Mouse (Mus musculus): ENCODE measurements around the gene Frem1. TPM values are rescaled to one million over a fixed set of nuclear protein-coding genes. Genes with fewer than 3 reads are reported as not detected.

Gene Frem1
- 1 to 10 TPM; 1.9 to 3.7 (median 2.8) TPM for total RNA-seq (2022)

DNA sequence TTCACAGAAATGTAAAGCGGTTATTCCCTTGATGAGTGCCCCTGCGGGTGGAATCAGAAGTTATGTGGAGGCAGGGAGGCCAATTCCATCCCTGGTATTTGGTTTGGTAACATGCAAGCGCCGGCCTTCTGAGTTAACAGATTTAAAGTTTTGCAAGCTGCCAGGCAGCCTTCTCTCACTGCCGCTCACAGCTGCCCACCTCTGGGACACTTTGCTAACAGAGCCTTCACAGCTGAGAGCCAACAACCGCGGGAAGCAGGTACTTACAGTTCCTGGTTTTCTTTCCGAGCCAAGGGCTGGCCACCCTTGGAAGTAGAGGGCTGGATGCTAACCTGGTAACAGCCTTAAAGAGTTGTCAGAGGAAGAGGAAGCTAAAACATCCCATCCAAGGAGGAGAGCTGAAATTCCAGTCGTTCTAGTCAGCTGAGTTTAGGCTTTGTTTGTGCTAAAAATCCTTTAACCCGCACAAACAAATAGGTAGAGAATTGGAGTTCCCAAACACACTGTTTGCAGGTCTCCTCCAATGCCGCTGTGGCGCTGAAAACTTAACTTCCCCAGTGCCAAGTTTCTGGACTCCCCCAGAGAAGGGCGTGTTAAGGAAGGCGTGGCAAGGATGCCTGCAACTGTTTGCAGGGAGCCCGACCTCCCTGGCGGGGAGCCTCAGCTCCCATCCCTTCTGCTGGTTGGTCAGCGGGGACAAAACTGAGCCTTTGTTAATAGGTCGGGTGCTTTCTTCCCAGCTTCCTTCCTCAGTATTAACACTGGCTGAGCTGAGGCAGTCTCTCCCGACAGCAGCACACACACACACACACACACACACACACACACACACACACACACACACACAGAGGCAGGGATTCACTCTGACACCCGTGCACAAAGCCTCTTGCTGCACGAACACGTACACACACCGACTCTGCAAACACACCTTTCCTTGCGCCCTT, at the start of gene Frem1:
Gene Frem1 (minus strand): TSS at position 706 of the 944 bp plus-strand sequence.
- DNase-seq (ENCODE audit: low spot score in 2 of 2) = peak in 1 of 2 experiments; percentile 5

DNA sequence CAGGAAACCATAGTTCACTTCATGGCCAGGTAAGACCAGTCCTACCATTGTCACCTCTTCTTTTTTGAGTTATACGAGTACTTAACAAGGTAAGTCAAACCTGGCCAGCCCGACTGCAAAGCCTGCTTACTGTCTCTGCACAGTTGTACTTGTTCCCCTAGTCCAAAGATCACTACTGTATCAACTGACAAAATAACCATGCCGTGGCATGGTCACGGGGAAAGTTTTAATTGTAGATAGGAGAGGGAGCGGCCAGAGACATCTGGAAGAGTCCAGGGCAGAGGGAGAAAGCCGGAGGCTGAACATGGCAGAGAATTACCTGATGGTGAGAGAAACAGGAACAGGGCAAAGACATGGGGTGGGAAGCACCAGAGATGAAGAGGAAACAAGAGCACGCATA, 46.9 kb upstream of the Frem1 start:
- no peak for DNase-seq (ENCODE audit: low spot score in 2 of 2)

DNA sequence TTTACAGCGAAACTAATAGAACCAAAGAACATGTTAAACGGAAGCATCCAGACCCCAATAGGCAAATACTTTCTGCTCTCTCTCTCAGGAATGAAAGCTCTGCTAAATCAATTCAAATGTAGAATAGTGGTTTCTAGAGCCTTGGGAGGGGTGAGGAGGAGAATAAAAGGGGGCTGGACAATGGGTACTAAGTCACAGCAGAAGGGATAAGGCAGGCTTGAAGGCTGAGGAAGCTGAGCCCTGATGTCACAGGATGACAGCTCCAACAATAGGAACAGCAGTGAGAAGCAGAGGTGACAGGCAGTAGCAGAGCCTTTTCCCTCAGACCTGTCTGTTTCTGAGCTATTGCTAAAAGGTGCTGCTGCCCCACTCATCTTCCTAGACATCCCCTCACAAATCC, 41.8 kb upstream of the Frem1 start:
- no peak for DNase-seq (ENCODE audit: low spot score in 2 of 2)

DNA sequence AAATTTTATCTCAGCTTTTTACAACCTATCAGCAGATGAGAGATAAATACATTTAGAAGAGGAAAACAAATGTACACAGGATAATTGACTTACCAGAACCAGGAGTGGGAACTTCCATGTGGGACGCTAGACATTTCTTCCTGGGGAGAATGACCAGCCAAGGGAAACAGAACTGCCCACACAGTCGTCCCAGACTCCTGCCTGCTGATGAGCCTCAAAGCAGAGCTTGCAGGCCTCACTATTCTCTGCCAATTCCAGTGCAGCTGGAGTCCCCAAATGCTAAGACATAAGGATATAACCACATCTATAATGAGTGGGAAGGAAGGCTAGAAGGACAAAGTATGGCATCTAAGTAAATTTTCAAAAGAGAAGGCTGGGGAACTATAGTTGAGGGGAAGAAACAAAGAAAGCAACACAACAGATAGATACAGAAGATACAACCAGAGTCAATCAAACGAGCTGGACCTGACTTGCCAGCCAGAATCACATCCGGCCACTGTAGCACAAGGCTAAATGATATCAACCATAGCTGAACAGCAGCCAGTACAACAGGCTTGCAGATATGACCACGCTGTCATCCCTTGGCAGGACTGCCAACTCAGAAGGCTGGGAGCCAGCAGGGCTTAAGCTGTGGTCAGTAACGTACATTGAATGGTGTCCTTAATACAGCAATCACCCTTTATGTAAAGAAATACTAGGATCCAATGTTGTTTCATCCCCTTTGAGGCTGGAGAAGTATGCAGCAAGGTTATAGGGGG, 38.7 kb upstream of the Frem1 start:
- DNase-seq (ENCODE audit: low spot score in 2 of 2) = no peak

DNA sequence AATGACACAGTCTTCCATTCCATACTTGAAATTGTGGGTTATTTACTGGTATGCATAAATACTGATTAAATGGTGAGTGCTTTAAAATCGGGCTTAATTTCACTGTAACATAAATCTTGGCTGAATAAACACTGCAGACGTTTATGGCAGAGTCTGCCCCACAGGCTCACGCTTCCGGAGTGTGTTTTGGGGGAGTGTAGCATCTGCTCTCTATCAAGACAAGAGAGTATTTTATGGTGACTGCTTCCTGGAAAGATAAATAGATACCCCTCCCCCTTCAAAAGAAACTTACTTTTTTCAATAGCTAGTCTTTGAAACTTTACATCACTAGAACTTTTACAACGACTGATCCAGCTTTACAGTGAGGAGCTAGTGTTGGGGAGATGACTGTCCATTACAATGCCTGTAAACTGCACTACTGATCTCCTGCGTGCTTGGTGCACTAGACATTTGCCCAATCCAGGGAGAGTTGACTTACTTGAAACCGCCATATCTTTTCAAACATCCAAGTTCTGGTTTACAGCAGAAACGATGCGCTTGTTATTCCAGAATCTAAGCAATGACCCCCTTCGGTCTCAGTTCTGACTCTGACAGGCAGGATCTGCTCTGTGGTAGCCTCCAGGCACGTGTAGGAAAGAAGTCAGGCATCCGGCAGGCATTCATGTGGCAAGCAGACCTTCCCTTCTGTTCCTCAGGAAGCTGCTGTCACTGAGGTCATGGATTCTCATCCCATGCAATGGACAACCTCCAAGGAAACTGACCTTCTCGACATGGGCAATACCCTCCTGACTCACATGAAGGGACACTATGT, 28.4 kb upstream of the Frem1 start:
- DNase-seq (ENCODE audit: low spot score in 2 of 2) = no peak

DNA sequence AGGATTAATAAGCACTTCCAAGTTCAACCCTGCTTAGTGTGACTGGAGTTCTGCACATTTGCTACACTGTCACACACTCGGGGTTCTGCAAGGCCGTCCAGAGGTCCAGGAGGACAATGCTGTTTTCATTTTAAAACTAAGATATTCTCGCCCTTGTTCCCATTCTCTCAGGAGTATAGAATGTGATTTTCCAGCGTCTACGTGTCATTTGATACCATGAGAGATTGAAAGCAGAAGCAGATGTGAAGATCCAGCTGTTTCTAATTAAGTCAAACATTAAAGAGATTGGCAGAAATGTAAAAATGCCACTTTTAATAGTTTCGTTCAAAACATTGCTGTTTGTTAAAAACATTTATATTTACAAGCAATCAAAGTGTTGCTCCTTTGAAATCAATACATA, 12.1 kb upstream of the Frem1 start:
- DNase-seq (ENCODE audit: low spot score in 2 of 2) = no peak

DNA sequence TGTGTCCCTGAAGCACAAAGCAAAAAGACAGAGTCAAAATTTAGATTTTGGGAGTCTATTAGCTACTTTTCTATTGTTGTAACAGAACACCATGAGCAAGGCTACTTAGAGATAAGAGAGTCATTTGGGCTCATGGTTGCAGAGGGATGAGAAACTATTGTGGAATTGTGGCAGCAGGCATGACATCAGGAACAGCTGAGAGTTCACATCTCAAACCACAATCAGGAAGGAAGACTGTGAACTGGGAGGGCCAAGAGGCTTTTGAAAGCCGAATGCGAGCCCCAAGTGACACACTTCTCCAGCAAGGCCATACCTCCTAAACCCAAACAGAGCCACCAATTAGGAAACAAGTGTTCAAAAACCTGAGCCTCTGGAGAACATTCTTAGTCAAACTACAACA, 9.4 kb upstream of the Frem1 start:
- DNase-seq (ENCODE audit: low spot score in 2 of 2) = no peak

DNA sequence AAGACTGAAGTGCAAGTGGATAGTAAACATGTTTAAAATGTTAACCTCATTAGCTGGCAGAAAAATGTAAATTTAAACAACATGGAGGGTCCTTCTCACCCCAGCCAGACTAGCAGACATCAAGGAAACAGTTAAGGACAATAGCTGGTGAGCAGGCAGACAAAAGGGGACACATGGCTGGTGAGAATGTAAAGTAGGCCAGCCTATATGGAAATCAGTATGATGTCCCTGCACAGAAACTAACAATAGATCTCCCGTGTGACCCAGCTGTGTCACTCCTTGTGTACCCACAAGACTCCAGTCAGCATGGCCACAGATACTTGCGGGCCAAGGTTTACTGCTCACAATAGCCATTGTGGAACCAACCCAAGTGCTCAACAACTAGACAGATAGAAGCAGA, 6.5 kb upstream of the Frem1 start:
- no peak for DNase-seq (ENCODE audit: low spot score in 2 of 2)

DNA sequence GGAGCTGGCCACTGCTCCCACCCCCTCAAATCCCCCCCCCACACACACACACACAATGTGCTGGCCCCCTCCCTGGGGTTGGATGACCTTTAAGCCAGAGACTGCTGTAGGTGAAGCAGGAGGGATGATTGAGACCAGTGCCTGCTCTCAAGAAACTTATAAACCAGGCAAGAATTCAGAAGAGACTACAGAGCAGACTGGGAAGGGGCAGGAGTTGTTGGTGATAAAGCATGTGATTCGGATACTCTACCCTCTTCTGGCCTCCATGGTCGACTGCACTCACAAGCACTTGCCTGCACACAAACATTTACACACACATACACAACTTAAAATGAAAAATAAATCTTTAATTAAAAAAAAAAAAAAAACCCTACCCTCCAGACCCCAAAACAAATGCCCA, 6.0 kb upstream of the Frem1 start:
- DNase-seq (ENCODE audit: low spot score in 2 of 2) = no peak

DNA sequence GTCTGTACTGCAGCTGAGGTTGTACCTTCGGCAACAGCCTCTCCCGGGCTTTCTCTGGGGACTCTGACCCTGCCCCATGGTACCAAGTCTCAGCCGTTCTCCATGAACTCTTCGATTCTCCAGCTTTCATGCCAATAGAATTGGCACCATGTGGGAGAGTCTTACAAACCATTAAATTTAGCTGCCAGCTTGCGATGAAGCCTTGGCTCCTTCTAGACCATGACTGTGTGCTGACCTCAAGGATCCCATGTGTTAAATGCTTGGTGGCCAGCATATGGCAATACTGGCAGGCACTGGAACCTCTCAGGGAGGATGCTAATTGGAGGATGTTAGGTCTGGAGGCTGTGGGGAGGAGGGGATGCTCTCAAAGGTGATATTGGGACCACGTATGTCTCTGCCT, 4.4 kb upstream of the Frem1 start:
- no peak for DNase-seq (ENCODE audit: low spot score in 2 of 2)

DNA sequence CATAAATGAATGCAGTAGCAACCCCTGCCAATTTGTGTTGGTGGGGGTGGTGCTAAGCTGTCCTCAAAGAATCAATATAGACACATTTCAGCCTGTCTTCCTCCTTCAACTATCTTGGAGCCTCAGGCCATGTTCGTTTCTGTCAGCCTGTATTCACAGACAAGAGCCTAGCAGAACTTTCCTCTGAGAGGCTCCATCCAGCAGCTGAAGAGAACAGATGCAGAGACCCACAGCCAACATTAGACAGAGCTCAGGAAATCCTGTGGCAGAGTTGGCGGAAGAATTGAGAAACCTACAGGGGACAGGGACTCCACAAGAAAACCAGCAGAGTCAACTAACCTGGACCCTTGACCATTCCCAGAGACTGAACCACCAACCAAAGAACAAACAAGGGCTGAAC, 3.3 kb upstream of the Frem1 start:
- DNase-seq (ENCODE audit: low spot score in 2 of 2) = no peak

DNA sequence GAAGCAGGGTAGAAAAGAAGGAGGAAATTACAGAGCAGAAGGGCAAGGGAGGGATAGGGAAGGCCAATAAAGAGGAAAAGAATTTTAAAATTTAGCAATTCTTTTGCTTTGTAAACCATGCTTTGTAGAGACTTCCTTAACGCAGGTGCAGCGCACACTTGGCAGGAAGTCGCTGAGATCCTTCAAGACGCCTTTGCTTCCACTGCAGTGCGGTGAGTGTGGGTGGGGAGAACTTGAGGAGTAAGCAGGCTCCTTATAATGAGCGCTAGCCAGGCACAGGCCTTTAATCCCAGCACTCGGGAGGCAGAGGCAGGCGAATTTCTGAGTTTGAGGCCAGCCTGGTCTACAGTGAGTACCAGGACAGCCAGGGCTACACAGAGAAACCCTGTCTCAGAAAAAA, 1.1 kb upstream of the Frem1 start:
- DNase-seq (ENCODE audit: low spot score in 2 of 2) = no peak

DNA sequence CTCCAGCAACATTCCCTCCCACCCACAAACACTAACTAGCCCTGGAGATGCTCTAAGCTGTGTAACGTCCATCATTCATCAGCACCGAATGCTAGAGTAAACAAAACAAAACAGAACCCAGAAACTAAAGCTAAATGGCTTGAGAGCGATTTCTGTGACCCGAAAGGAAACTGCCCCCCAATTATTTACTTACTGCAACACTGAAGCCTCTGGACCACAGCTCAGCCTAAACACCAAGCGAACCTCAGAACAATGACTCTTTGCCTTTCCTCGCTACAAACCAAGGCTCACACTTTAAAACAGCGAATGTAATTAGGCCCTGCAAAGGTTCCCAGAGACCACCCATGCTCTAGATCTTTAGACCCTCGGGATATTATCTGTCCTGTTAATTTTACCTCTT, 963 bp downstream of the Frem1 start:
- no peak for DNase-seq (ENCODE audit: low spot score in 2 of 2)

DNA sequence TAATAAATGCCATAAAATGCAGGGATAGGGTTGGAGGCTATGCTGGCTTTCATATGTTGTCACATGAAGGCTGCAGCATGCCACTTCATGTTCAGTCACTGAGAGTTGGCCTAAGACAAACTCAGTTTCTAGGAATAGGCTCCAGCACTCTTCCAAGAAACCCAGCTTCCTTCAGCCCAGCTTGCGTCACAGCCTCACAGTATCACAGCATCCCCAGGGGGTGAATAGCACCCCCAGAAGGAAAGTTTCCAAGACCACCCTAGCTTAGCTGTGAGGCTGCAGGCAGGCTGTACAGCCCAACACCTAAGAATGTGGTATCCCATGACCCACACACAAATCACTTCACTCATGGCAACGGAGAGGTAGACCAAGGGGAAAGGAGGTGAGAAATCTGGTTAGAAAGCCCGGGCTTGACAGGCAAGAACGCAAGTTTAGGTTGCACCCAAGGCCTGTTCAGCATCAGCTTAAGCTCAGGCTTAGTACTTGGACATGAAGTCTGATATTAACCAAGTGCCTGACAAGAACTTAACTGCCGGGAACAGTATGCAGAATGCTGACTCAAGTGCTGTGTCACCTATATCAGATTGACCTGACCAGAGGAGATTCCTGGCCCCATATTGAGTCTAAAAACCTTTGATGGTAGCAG, 1.9 kb downstream of the Frem1 start:
- DNase-seq (ENCODE audit: low spot score in 2 of 2) = no peak

DNA sequence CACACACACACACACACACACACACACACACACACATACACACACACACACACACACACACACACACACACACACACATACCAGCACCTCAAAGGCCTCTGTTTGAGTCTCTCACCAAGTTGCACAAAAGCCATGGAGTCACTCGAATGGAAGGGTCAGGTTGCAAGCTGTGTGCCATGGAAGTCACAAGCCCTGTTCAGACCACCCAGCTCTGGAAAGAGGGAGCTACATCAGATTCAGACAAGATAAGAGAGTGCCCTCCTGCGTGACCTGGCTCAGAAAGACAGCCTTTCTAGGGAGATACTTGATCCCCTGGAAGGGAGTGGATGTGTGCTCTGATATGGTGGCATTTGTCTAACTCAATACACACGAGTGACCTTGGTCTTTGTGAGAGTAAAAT, 2.9 kb downstream of the Frem1 start:
- DNase-seq (ENCODE audit: low spot score in 2 of 2) = no peak

DNA sequence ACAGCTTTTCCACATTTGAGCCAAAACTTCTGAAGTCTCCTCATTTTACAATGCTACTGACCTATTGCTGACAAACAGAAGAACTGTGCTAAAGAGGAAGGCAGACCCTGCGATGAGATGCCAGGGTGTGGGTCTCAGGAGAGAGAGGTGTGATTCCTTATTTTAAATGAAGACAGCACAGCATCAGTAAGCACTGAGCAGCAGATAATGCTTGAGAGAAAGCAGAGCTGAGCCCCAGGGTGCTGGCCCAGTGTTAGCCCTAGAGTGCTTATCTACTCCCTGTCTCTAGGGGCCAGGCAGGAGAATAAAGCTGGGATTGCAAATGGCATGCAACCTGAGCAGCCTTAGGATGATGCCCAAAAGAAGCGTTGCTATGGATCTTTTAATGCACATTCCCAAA, 3.6 kb downstream of the Frem1 start:
- no peak for DNase-seq (ENCODE audit: low spot score in 2 of 2)

DNA sequence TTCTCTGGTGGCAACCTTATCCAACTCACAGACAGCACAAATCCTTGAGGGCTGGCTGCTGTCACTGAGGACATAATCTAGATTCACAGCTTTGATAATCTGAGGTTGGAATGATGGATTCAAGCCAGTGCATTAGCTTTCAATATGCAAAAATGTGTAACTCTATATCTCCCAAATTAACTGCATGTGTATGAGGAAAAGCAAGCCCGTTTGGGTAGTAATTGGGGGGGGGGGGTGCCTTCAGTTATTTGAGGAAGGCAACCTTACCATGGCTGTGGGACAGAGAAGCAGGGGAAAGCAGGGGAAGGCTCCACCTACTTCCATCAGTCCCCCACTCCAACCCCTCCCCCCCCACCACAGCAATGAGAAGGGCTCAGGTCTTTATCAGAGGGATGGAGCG, 5.3 kb downstream of the Frem1 start:
- no peak for DNase-seq (ENCODE audit: low spot score in 2 of 2)

DNA sequence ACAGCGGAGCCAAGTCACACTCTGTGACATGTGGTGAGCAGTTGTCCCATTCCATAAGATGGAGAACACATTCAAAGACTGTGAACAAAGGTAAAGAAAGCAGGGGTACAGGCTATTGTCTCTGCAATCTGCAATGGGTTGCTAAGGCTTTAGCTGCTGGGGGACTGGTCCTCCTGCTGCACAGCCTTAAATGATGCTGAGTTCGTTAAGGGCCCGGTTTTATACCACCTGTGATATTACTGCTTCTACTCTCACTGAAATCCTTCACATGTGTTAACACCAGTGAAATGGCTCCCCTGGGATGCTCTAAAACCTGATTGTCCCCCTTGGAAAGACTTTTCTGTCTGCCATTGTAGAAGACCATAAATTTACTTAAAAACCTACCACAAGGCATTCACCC, 6.1 kb downstream of the Frem1 start:
- no peak for DNase-seq (ENCODE audit: low spot score in 2 of 2)

DNA sequence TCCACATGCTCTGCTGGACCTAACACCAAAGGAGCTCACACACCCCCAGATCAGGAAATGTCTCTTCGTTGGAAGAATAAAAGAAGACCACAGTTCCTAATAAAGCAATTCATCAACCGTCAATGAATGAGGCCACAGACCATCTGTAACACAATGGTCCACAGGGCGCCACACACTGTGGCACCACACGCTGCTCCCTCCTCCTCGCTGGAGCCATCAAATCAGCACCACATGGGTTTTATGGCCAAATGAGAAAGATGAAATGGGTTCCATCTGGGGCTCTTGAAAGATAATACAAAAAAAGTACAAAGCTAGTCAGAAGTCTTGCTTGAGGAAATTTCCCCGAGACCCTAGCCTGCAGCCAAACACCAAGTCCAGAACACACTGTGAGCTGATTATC, 6.9 kb downstream of the Frem1 start:
- DNase-seq (ENCODE audit: low spot score in 2 of 2) = no peak

DNA sequence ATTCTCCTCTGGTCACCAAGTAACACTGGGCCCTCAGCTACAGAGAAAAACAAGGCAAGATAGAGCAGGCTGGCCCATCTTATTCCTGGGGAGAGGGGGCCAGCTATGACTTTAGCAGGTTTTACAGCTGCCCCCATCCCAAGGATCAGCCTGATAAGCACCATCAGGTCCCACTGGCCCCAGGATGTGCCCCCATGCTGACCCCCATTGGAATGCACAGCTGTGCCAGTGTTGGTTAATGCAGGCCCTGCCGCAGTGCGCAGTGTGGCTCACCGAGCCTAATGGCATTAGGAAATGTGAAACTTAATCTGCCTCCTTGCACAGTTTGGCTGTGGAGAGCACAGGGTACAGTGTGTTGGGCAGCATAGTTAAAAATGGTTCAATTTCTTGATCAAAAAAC, 11.4 kb downstream of the Frem1 start:
- DNase-seq (ENCODE audit: low spot score in 2 of 2) = no peak

DNA sequence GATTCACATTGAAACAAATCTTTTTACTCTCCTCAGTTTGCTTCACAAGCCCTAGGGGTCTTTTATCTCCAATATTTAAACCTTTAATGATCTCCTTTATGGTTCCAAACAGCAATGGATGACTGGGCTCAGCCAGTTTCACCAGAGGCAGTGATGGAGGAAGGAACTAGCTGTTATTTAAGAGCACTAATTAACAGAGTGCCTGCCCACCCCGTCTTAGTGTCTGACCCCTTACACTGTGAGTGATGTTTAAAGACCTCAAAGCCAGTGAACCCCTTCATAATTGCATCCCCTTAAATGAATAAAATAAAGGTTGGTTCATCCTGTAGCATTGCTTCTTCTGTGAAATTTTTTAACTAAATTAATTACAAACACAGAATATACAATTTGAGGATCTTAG, 19.4 kb downstream of the Frem1 start:
- no peak for DNase-seq (ENCODE audit: low spot score in 2 of 2)

Measured in layer of hippocampus, adult 8-10 months (tissue).